Comparison of ENCODE assay signal across 31 mouse cellular contexts in the genomic region with DNA sequence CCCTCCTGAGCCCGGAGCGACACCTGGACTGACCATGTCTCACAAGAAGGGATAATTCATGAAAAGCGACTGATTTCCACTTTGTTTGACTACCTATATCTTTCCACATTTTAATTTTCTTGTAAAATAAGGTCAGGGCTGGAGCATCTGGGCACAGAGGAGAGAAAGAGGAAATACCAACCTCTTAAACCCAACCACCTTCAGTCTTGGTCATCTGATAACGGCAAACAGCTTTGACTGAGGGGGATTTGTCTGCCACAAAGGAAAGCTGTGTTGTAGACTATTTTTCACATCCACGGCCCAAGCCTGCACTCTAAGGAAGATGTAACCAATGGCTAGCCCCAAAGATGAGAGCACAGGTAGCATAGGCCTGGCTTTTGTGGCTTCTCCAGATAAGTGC.
"Had no signal": no experiment of that assay in that cellular context is flagged by ENCODE, and none has a peak within 500 bp of the region (broad histone marks: within the 10 kb centered on the region; RNA-seq: fewer than 3 reads in every experiment).

No protein-coding gene starts in this region.

- H3K36me3 ChIP-seq: limb, embryonic 10.5 days; limb, embryonic 12.5 days; limb, embryonic 13.5 days; limb, embryonic 15.5 days; liver, embryonic 12.5 days; liver, embryonic 13.5 days; liver, embryonic 15.5 days; lung, embryonic 15.5 days; midbrain, embryonic 10.5 days; midbrain, embryonic 12.5 days; midbrain, embryonic 13.5 days; midbrain, embryonic 15.5 days had no signal

- DNase-seq: left cerebral cortex, postnatal 4 days; liver; liver, embryonic 13.5 days; liver, postnatal 0 days; lung, adult 18-20 months; lung, adult 2 months; lung, embryonic 14.5 days; lung, postnatal 10 days; lung, postnatal 14 days; lung, postnatal 36 days; lung, postnatal 4 days; midbrain, embryonic 14.5 days had no signal

- H3K9ac ChIP-seq: limb, embryonic 12.5 days; limb, embryonic 13.5 days; limb, embryonic 15.5 days; liver, embryonic 12.5 days; liver, embryonic 13.5 days; liver, embryonic 14.5 days; liver, embryonic 15.5 days; liver, postnatal 0 days; lung, embryonic 14.5 days; lung, embryonic 15.5 days; midbrain, embryonic 12.5 days; midbrain, embryonic 13.5 days; midbrain, embryonic 15.5 days had no signal

- H3K4me3 ChIP-seq: limb, embryonic 10.5 days; limb, embryonic 12.5 days; limb, embryonic 13.5 days; limb, embryonic 15.5 days; liver, embryonic 12.5 days; liver, embryonic 13.5 days; liver, embryonic 15.5 days; lung, embryonic 15.5 days; megakaryocyte, embryonic 14.5 days; midbrain, embryonic 10.5 days; midbrain, embryonic 12.5 days; midbrain, embryonic 13.5 days; midbrain, embryonic 15.5 days; myocyte had no signal

- ATAC-seq: liver, embryonic 12.5 days; liver, postnatal 0 days; lung, postnatal 0 days; midbrain, embryonic 13.5 days; midbrain, embryonic 15.5 days; midbrain, embryonic 16.5 days had no signal

- H3K27me3 ChIP-seq: limb, embryonic 12.5 days; limb, embryonic 13.5 days; limb, embryonic 15.5 days; liver, embryonic 12.5 days; liver, embryonic 13.5 days; liver, embryonic 15.5 days; lung, embryonic 15.5 days; megakaryocyte, embryonic 14.5 days; midbrain, embryonic 12.5 days; midbrain, embryonic 13.5 days; midbrain, embryonic 15.5 days had no signal

- H3K9me3 ChIP-seq: limb, embryonic 10.5 days; limb, embryonic 12.5 days; limb, embryonic 13.5 days; limb, embryonic 15.5 days; liver, embryonic 12.5 days; liver, embryonic 13.5 days; liver, embryonic 15.5 days; lung, embryonic 15.5 days; megakaryocyte, embryonic 14.5 days; midbrain, embryonic 10.5 days; midbrain, embryonic 12.5 days; midbrain, embryonic 13.5 days; midbrain, embryonic 15.5 days had no signal

- H3K4me2 ChIP-seq: limb, embryonic 12.5 days; limb, embryonic 13.5 days; limb, embryonic 15.5 days; liver, embryonic 11.5 days; liver, embryonic 12.5 days; liver, embryonic 13.5 days; liver, embryonic 15.5 days; lung, embryonic 14.5 days; lung, embryonic 15.5 days; midbrain, embryonic 11.5 days; midbrain, embryonic 12.5 days; midbrain, embryonic 13.5 days; midbrain, embryonic 15.5 days had no signal

- H3K4me1 ChIP-seq: limb, embryonic 12.5 days; limb, embryonic 15.5 days; liver, embryonic 12.5 days; liver, embryonic 13.5 days; liver, embryonic 15.5 days; megakaryocyte, embryonic 14.5 days had no signal

- H3K27ac ChIP-seq: limb, embryonic 10.5 days; limb, embryonic 12.5 days; limb, embryonic 13.5 days; limb, embryonic 15.5 days; liver, embryonic 12.5 days; liver, embryonic 13.5 days; liver, embryonic 14.5 days; liver, embryonic 15.5 days; lung, embryonic 15.5 days; macrophage; midbrain, embryonic 10.5 days; midbrain, embryonic 12.5 days; midbrain, embryonic 13.5 days; midbrain, embryonic 15.5 days had no signal
